Mouse (Mus musculus) cortical plate, adult 2 months (tissue): ENCODE results near the gene Crybb3.

Source experiments
- CTCF ChIP-seq: fragments of 200-500 bp; IDR thresholded peaks from 2 replicates; pipeline ENCODE4 v1.5.1; 2011; ENCODE audit warnings: mild to moderate bottlenecking, control low read depth, low read length; ENCODE audit not compliant: insufficient read depth; ENCODE audit errors: extremely low read depth
- POLR2A ChIP-seq: fragments of 200-500 bp; IDR thresholded peaks from 2 replicates; pipeline ENCODE4 v1.6.1; 2011; ENCODE audit warnings: mild to moderate bottlenecking, low read length, control low read depth; ENCODE audit not compliant: insufficient read depth; ENCODE audit errors: extremely low read depth

DNA sequence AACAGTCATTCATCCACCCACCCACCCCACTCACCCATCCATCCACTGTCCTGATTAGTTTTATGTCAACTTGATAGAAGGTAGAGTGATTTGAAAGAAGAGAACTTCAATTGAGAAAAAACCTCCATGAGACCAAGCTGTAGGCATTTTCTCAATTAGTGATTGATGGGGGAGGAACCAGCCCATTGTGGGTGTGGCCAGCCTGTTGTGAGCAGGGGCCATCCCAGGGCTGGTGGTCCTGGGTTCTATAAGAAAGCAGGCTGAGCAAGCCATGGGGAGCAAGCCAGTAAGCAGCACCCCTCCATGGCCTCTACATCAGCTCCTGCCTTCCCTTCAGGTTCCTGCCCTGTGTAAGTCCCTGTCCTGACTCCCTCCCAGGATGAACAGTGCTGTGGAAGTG lies 11.4 kb downstream of the Crybb3 start, which contains the start of gene Crybb2:
- TF ChIP-seq CTCF = no peak
- TF ChIP-seq POLR2A = no peak
